Mouse (Mus musculus) lung, adult 2 months (tissue): ENCODE measurements at regions not wholly inside any gene's neighbourhood (a gene's known extent, or its start where the extent isn't known, plus 50 kb on each side); places are given as distances from the start of the nearest gene placed in this dataset.

Source experiments
- CTCF ChIP-seq: fragments of 200-500 bp; IDR thresholded peaks from 2 replicates; pipeline ENCODE4 v1.5.1; 2011; ENCODE audit warnings: mild to moderate bottlenecking, low read length, control low read depth; ENCODE audit not compliant: insufficient read depth
- POLR2A ChIP-seq: fragments of 200-500 bp; IDR thresholded peaks from 2 replicates; pipeline ENCODE4 v1.6.1; 2011; ENCODE audit warnings: low read depth, mild to moderate bottlenecking, control low read depth, low read length, borderline replicate concordance; ENCODE audit errors: extremely low read depth

GRCm38 (mm10) chr10:37626758-37627201 lies 488.1 kb upstream of the Marcks start:
- TF ChIP-seq CTCF (no peak), POLR2A (no peak)
